Comparison of ENCODE assay signal across 26 mouse cellular contexts in the genomic region with DNA sequence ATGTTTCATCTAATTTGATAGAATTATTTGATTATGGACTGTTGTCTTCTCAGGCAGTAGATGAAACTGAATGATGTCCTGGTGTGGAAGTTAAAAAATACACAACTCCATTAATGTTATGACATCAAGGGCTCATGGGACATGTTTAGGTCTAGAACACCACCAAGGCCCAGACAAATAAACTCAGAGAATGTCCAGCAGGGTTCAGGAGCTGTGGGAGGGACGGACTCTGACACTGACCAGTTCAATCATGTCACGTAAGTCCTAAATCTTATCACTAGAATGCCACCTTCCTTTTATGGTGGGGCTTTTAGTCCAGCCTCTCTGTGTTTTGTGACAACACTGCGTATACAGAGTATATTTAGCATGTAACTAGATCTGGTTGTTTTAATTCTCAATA.
DNase-seq lines count a peak whose midpoint lies in the region; ATAC-seq and TF ChIP-seq lines count a peak whose summit lies in the region.
"Had no signal": no experiment of that assay in that cellular context is flagged by ENCODE, and none has a peak within 500 bp of the region (broad histone marks: within the 10 kb centered on the region; RNA-seq: fewer than 3 reads in every experiment).

No protein-coding gene starts in this region.

- H3K9ac ChIP-seq in heart, embryonic 16.5 days (ENCODE audit: low read length) = no peak overlapping the region
- H3K9ac ChIP-seq in kidney, postnatal 0 days (ENCODE audit: low read depth, low read length) = no peak overlapping the region
- H3K9ac ChIP-seq: embryonic facial prominence, embryonic 15.5 days; hindbrain, embryonic 13.5 days; midbrain, embryonic 15.5 days; neural tube, embryonic 13.5 days had no signal

- DNase-seq in heart, adult 11 months = no peak
- DNase-seq in kidney, postnatal 0 days (ENCODE audit: low spot score) = peak; percentile 37
- no peak for DNase-seq in kidney, adult 9 months
- DNase-seq in 3T3-L1 (ENCODE audit: low read depth, low spot score) = peak; percentile 29
- DNase-seq in lung, postnatal 10 days = peak; percentile 16
- DNase-seq in left cerebral cortex, adult 11 months (ENCODE audit: low spot score) = no peak
- no peak for DNase-seq in spleen, postnatal 4 days (ENCODE audit: low spot score in 2 of 2)
- DNase-seq: B cell, adult 2 months; cerebellum, adult 9-10 months; gastrocnemius, postnatal 10 days; kidney, adult 8-10 months; retina, postnatal 1 day; right cerebral cortex, postnatal 25 days; spleen, adult 18-20 months; thymus, adult 2 months had no signal

- no peaks in the 10 kb centered on the region for H3K36me3 ChIP-seq in heart, embryonic 16.5 days (ENCODE audit: control insufficient read depth, insufficient read depth)
- no peaks in the 10 kb centered on the region for H3K36me3 ChIP-seq in kidney, postnatal 0 days (ENCODE audit: insufficient read depth, low read length)
- H3K36me3 ChIP-seq: embryonic facial prominence, embryonic 15.5 days; G1E; hindbrain, embryonic 13.5 days; limb, embryonic 10.5 days; midbrain, embryonic 15.5 days; neural tube, embryonic 13.5 days had no signal

- peak overlapping the region; percentile 48 for H3K27ac ChIP-seq in heart, embryonic 16.5 days (ENCODE audit: low read length)
- no peak overlapping the region for H3K27ac ChIP-seq in kidney, postnatal 0 days
- H3K27ac ChIP-seq: embryonic facial prominence, embryonic 15.5 days; hindbrain, embryonic 13.5 days; limb, embryonic 10.5 days; midbrain, embryonic 15.5 days; neural tube, embryonic 13.5 days had no signal

- no peak overlapping the region for H3K4me3 ChIP-seq in heart, embryonic 16.5 days (ENCODE audit: low read length)
- no peak overlapping the region for H3K4me3 ChIP-seq in kidney, postnatal 0 days (replicated peaks; ENCODE audit: low read depth, low read length)
- H3K4me3 ChIP-seq: embryonic facial prominence, embryonic 15.5 days; hindbrain, embryonic 13.5 days; limb, embryonic 10.5 days; midbrain, embryonic 15.5 days; neural tube, embryonic 13.5 days had no signal

- H3K4me1 ChIP-seq in heart, embryonic 16.5 days (ENCODE audit: control insufficient read depth, insufficient read depth, low read length) = peaks cover 8% of the 10 kb centered on the region
- H3K4me1 ChIP-seq in kidney, postnatal 0 days (replicated peaks; ENCODE audit: insufficient read depth, low read length) = no peaks in the 10 kb centered on the region
- H3K4me1 ChIP-seq: embryonic facial prominence, embryonic 15.5 days; midbrain, embryonic 15.5 days; neural tube, embryonic 13.5 days had no signal

- no peaks in the 10 kb centered on the region; the same call in 1 of the 2 replicates for H3K9me3 ChIP-seq in heart, embryonic 16.5 days (replicated peaks; ENCODE audit: control insufficient read depth, low read length)
- H3K9me3 ChIP-seq in kidney, postnatal 0 days (replicated peaks; ENCODE audit: low read length) = no peaks in the 10 kb centered on the region
- H3K9me3 ChIP-seq: embryonic facial prominence, embryonic 15.5 days; hindbrain, embryonic 13.5 days; limb, embryonic 10.5 days; midbrain, embryonic 15.5 days; neural tube, embryonic 13.5 days had no signal

- 40% methylated on average over 3 of the region's 3 CpGs for WGBS in heart, embryonic 16.5 days
- WGBS in kidney, postnatal 0 days = 63% methylated on average over 3 of the region's 3 CpGs

- no peaks in the 10 kb centered on the region for H3K27me3 ChIP-seq in heart, embryonic 16.5 days (ENCODE audit: control insufficient read depth, insufficient read depth, low read length)
- H3K27me3 ChIP-seq in kidney, postnatal 0 days (ENCODE audit: insufficient read depth, low read length) = no peaks in the 10 kb centered on the region
- H3K27me3 ChIP-seq: CH12.LX; embryonic facial prominence, embryonic 15.5 days; hindbrain, embryonic 13.5 days; midbrain, embryonic 15.5 days; neural tube, embryonic 13.5 days; Patski had no signal

- ATAC-seq in heart, embryonic 16.5 days (replicated peaks; ENCODE audit: extremely low read depth, insufficient read depth, low FRiP score) = no peak
- no peak for ATAC-seq in kidney, postnatal 0 days (replicated peaks; ENCODE audit: low FRiP score, low read depth)
- ATAC-seq: forebrain, embryonic 16.5 days; midbrain, embryonic 15.5 days; Patski had no signal

- H3K4me2 ChIP-seq in heart, embryonic 16.5 days (ENCODE audit: low read depth, low read length) = no peak overlapping the region
- H3K4me2 ChIP-seq in kidney, postnatal 0 days (ENCODE audit: low read length) = no peak overlapping the region
- H3K4me2 ChIP-seq: embryonic facial prominence, embryonic 15.5 days; hindbrain, embryonic 13.5 days; liver, embryonic 11.5 days; midbrain, embryonic 15.5 days; neural tube, embryonic 13.5 days had no signal

- TF ChIP-seq CTCF in kidney, postnatal 0 days (IDR thresholded peaks at IDR 0.05; ENCODE audit: low read depth) = no peak

Comparison
In these comparisons a context has a peak if more than half of its experiments do, and no peak if none do; other contexts are left out.
1. DNase-seq: peak in kidney, postnatal 0 days (single experiment), 3T3-L1 (single experiment) and lung, postnatal 10 days (single experiment); none in heart, adult 11 months (single experiment), kidney, adult 9 months (single experiment), left cerebral cortex, adult 11 months (single experiment) and spleen, postnatal 4 days (0 of 2).